Mouse (Mus musculus): ENCODE measurements around the gene Rbl1.

- TF ChIP-seq POLR2A (IDR thresholded peaks at IDR 0.05; ENCODE audit: low read depth, low read length) (no peak), CTCF (IDR thresholded peaks at IDR 0.05; ENCODE audit: borderline replicate concordance, insufficient read depth, low read length) (no peak)
These were observed 85.8 kb downstream of the Rbl1 start for GRCm38 (mm10) chr2:157118556-157118955.

All from embryonic fibroblast, embryonic 13.5 days (primary cell).